Mouse (Mus musculus) C2C12 (cell line): ENCODE measurements at regions not wholly inside any gene's neighbourhood (a gene's known extent, or its start where the extent isn't known, plus 50 kb on each side); places are given as distances from the start of the nearest gene placed in this dataset.

Experiments
- CTCF ChIP-seq: IDR thresholded peaks from one replicate; pipeline ENCODE4 v1.5.1; 2011; ENCODE audit not compliant: control insufficient read depth, insufficient read depth, insufficient read length
- MAX ChIP-seq: IDR thresholded peaks from one replicate; pipeline ENCODE4 v1.6.1; 2011; ENCODE audit warnings: mild to moderate bottlenecking, control low read depth
- MYOG ChIP-seq: IDR thresholded peaks from one replicate; pipeline ENCODE4 v1.6.1; 2011; ENCODE audit not compliant: control insufficient read depth, insufficient read length; ENCODE audit errors: extremely low read depth
- USF1 ChIP-seq: IDR thresholded peaks from one replicate; pipeline ENCODE4 v1.6.1; 2011; ENCODE audit warnings: low read depth, mild to moderate bottlenecking, control low read depth, moderate library complexity

DNA sequence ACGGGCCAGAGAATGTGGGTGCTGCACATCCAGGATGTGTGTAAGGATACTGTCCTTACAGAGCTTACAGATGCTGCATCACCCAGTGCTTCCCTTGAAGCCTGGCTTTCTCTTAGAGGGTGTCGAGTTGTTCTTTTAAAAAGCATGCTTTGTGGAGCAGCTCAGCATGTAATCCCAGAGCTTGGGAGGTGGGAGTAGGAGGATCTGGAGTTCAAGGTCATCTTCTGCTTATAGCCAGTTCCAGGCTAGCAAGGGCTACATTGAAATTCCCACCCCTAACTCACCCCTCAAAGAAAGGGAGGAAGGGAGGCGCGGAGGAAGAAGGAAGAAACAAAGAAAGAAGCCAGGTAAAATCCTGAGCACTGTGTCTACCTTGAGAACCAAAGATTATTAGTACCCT, 76.0 kb upstream of the Gadd45a start:
- no peak for TF ChIP-seq CTCF
- no peak for TF ChIP-seq USF1
- TF ChIP-seq MAX: no peak
- no peak for TF ChIP-seq MYOG
